Mouse (Mus musculus) embryonic stem cell, embryonic (primary cell): ENCODE measurements around the gene Zfp180.

Source experiments
- CTCF ChIA-PET, 4 experiments: fragments of 300-600 bp in 2 of 4; fragments of 350-600 bp in 2 of 4; sonication (Branson Sonifier 250); formaldehyde crosslinking; loops; one replicate each; lab custom pipeline; 2022; ENCODE audit warnings: inconsistent platforms in 2 of 4; lab: Charles Lee
- POLR2A ChIA-PET, 4 experiments: fragments of 300-600 bp in 2 of 4; fragments of 350-600 bp in 2 of 4; sonication (Branson Sonifier 250); formaldehyde crosslinking; loops; one replicate each; lab custom pipeline; 2022; ENCODE audit warnings: antibody characterized with exemption in 4 of 4, inconsistent platforms in 1 of 4; lab: Charles Lee

Gene Zfp180

GRCm38 (mm10) chr7:24133996-24134828, 52.5 kb downstream of the Zfp180 start, which contains the start of gene Zfp235:
Gene Zfp235 (plus strand): TSS chr7:24134169.
- CTCF ChIA-PET: interaction anchor here in 3 of 4 experiments (0.7 to 1.9 kb wide), 7 partner anchors 16 to 223 kb away, joined by 3 to 6 read pairs (median 3); no protein-coding TSS in a partner anchor
- POLR2A ChIA-PET: interaction anchor here in 3 of 4 experiments (0.8 to 3.2 kb wide), 32 partner anchors 9 to 266 kb away, joined by 3 to 23 read pairs (median 5); partner anchors contain the start of genes Zfp180 (in 3 of the 3), Smg9 (in 2 of the 3), Zfp108 (in 2 of the 3) and Zfp112 (in 2 of the 3)

- POLR2A ChIA-PET: no interaction called here
- CTCF ChIA-PET: interaction anchor here in 1 of 4 experiments (0.6 kb wide), 1 partner anchor 11 kb away, joined by 3 read pairs; no protein-coding TSS in a partner anchor
Observed at GRCm38 (mm10) chr7:24142566-24142965, 60.8 kb downstream of the Zfp180 start.

GRCm38 (mm10) chr7:24153272-24153671, 71.5 kb downstream of the Zfp180 start:
- CTCF ChIA-PET: interaction anchor here (0.5 to 1.6 kb wide), 16 partner anchors 10 to 348 kb away, joined by 3 to 12 read pairs (median 4); partner anchors contain the start of genes Zfp108 (in 1 of the 4), Zfp235 (in 1 of the 4) and Zfp93 (in 1 of the 4)
- POLR2A ChIA-PET: interaction anchor here in 1 of 4 experiments (1.6 kb wide), 1 partner anchor 21 kb away, joined by 3 read pairs; no protein-coding TSS in a partner anchor
